Mouse (Mus musculus) embryonic facial prominence, embryonic 13.5 days (tissue): ENCODE results near the gene Kmt2d. TPM values are rescaled to one million over a fixed set of nuclear protein-coding genes. Genes with fewer than 3 reads are reported as not detected.

Experiments
- ATAC-seq: fragments of 200-750 bp; cut with Nextera tagmentation; 2 replicates; pipeline ENCODE4 v1.8.0; 2017; ENCODE audit warnings: low read depth; ENCODE audit not compliant: insufficient number of reproducible peaks, insufficient read depth, low FRiP score, low TSS enrichment
- H3K27ac ChIP-seq: fragments of 300-500 bp; sonication (generic); 2 replicates; pipeline ENCODE4 v1.5.1; 2015; ENCODE audit warnings: moderate library complexity, mild to moderate bottlenecking, inconsistent platforms
- H3K27me3 ChIP-seq: fragments of 300-500 bp; sonication (generic); 2 replicates; pipeline ENCODE4 v1.6.1; 2015; ENCODE audit warnings: mild to moderate bottlenecking, inconsistent platforms
- H3K36me3 ChIP-seq: fragments of 300-500 bp; sonication (generic); 2 replicates; pipeline ENCODE4 v1.6.1; 2015; ENCODE audit warnings: mild to moderate bottlenecking, inconsistent platforms
- H3K4me1 ChIP-seq: fragments of 300-500 bp; sonication (generic); 2 replicates; pipeline ENCODE4 v1.6.1; 2015; ENCODE audit warnings: inconsistent platforms
- H3K4me2 ChIP-seq: fragments of 300-500 bp; sonication (generic); 2 replicates; pipeline ENCODE4 v1.6.1; 2015; ENCODE audit warnings: moderate library complexity, mild to moderate bottlenecking, inconsistent platforms
- H3K4me3 ChIP-seq: fragments of 300-500 bp; sonication (generic); 2 replicates; pipeline ENCODE4 v1.5.1; 2015; ENCODE audit warnings: mild to moderate bottlenecking, inconsistent platforms
- H3K9ac ChIP-seq: fragments of 300-500 bp; sonication (generic); 2 replicates; pipeline ENCODE4 v1.6.1; 2015; ENCODE audit warnings: mild to moderate bottlenecking, inconsistent platforms
- H3K9me3 ChIP-seq: fragments of 300-500 bp; sonication (generic); 2 replicates; pipeline ENCODE4 v1.6.1; 2016; ENCODE audit warnings: inconsistent platforms
- WGBS: fragments of 180-500 bp; shearing (Covaris S2); methylation state at CpG from one replicate; pipeline ENCODE4 v1.1.7; 2015; ENCODE audit warnings: mixed read lengths; 5-methylcytosine and 5-hydroxymethylcytosine counted together
- polyA plus RNA-seq: library from polyadenylated mRNA; unstranded; fragments of >200 nt; fragmentation: Nextera tagmentation; extraction: Ambion mirVana; gene quantifications from 2 replicates; pipeline ENCODE4 v1.2.1, GENCODE M21; 2015

Kmt2d gene
- polyA plus RNA-seq, 1 experiment from 2014 or later, result 15.2 TPM

DNA sequence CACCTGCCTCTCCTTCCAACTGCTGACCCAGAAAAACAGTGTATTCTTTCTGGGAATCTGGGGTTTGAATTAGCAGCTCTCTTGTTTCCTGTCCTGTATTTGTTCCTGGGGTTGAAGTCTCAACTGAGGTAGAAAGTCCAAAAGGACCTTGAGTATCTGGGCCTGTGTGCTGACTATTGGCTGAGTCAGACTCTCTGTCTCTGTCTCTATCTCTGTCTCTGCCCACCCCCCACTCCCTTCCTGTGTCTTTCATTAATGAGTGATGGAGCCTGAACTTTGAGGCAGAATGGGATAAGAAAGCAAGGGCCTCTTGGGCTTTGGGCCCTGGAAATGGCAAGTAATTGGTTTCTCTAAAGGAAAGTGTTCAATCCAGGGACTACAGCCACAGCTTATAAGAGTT is 12.7 kb upstream of the Kmt2d start:
- H3K4me3 ChIP-seq, result no peak overlapping the region
- H3K9me3 ChIP-seq, result no peaks in the 10 kb centered on the region
- no peaks in the 10 kb centered on the region for H3K36me3 ChIP-seq
- H3K9ac ChIP-seq, result no peak overlapping the region
- no peak for ATAC-seq
- H3K27ac ChIP-seq, result no peak overlapping the region
- H3K4me1 ChIP-seq, result peaks cover 19% of the 10 kb centered on the region
- H3K4me2 ChIP-seq, result no peak overlapping the region
- no peaks in the 10 kb centered on the region for H3K27me3 ChIP-seq

GRCm38 (mm10) chr15:98881656-98882008 is 10.6 kb upstream of the Kmt2d start:
- peaks cover 5% of the 10 kb centered on the region; the same call in 1 of the 2 replicates for H3K36me3 ChIP-seq
- H3K4me1 ChIP-seq, result peaks cover 19% of the 10 kb centered on the region
- H3K4me2 ChIP-seq, result peak overlapping the region; percentile 82
- no peaks in the 10 kb centered on the region for H3K9me3 ChIP-seq
- peak overlapping the region; percentile 79 for H3K27ac ChIP-seq
- no peak for ATAC-seq
- H3K9ac ChIP-seq, result peak overlapping the region; percentile 32; the same call in 1 of the 2 replicates
- H3K4me3 ChIP-seq, result peak overlapping the region; percentile 68
- WGBS, result 7% methylated on average over 5 of the region's 5 CpGs
- H3K27me3 ChIP-seq, result no peaks in the 10 kb centered on the region

- H3K27me3 ChIP-seq, result no peaks in the 10 kb centered on the region
- peak overlapping the region; percentile 73 for H3K9ac ChIP-seq
- no peaks in the 10 kb centered on the region for H3K9me3 ChIP-seq
- ATAC-seq, result peak; percentile 95
- H3K4me3 ChIP-seq, result peak overlapping the region; percentile 68
- H3K4me2 ChIP-seq, result peak overlapping the region; percentile 82
- peaks cover 19% of the 10 kb centered on the region for H3K4me1 ChIP-seq
- under 1% methylated on average over 48 of the region's 48 CpGs for WGBS
- peak overlapping the region; percentile 88 for H3K27ac ChIP-seq
- H3K36me3 ChIP-seq, result peaks cover 5% of the 10 kb centered on the region; the same call in 1 of the 2 replicates
Measured at GRCm38 (mm10) chr15:98880978-98881655, 10.1 kb upstream of the Kmt2d start.

DNA sequence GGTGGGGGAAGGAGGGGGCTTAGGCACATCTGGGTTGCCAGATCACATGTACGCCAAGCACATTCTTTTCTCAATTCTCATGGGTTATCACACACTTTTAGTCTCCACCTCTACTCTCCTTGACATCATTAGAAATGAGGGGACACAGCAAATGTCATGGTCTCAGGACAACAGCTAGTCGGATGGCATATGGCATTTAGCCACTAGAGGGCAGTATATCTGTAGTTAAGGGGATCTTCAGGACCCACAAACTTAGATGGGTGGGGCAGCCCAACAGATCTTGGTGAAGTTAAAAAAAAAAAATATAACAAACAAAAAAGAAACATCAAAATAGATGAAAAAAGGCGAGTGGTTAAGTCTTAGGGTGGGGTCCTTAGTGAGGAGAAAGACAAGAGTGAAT is 6.3 kb upstream of the Kmt2d start:
- peaks cover 27% of the 10 kb centered on the region for H3K4me1 ChIP-seq
- no peaks in the 10 kb centered on the region for H3K27me3 ChIP-seq
- ATAC-seq, result no peak
- H3K9ac ChIP-seq, result no peak overlapping the region
- no peak overlapping the region for H3K4me3 ChIP-seq
- no peak overlapping the region for H3K27ac ChIP-seq
- H3K9me3 ChIP-seq, result no peaks in the 10 kb centered on the region
- no peak overlapping the region for H3K4me2 ChIP-seq
- H3K36me3 ChIP-seq, result peaks cover 5% of the 10 kb centered on the region; the same call in 1 of the 2 replicates
- 13% methylated on average over 3 of the region's 3 CpGs for whole genome bisulfite sequencing

DNA sequence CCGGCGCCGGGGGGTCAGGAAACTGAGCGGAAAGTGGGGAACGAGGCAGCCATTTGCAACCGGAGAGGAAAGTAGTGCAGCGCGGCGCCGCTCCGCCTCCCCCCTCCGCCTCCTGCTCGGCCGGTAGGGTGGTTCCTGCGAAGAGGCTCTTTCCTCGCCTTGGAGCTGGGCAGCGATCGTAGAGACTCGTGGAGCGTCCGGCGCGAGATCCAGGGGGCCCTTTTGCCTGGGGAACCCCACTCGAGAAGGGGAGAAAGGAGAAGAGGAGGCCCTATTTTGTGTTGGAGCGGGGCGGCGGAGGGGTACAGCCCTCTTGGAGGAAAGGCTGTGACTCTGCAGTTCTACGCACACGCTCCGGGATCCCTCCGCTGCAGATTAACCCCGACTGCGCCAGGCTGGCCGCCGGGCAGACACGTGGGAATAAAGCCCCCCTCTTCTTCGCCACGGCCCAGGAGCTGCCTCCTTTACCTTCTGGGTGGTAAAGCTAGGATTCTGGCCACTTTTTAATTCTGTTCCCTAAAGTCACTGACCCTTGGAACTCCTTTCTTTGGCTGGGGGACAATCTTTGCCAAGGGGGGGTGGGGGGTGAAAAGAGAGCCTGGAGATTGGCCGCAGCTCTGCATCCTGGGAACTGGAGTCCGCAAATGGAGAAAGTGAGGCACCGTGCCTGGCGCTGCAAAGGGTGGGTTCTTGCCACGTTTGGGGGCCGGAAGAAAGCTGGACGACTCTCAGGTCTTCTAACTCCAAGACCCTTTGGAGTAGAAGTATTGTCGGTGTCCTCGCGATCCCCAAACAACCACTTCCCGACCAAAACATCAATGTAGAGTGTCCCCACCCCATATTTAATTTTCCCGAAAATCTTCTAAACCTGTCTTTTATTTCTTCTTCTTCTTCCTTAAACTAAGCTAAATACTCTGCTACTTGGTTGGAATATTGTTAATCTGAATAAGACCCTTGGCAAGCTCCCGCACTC is 1.2 kb upstream of the Kmt2d start:
- WGBS, result under 1% methylated on average over 51 of the region's 51 CpGs
- peak; percentile 69 for ATAC-seq

DNA sequence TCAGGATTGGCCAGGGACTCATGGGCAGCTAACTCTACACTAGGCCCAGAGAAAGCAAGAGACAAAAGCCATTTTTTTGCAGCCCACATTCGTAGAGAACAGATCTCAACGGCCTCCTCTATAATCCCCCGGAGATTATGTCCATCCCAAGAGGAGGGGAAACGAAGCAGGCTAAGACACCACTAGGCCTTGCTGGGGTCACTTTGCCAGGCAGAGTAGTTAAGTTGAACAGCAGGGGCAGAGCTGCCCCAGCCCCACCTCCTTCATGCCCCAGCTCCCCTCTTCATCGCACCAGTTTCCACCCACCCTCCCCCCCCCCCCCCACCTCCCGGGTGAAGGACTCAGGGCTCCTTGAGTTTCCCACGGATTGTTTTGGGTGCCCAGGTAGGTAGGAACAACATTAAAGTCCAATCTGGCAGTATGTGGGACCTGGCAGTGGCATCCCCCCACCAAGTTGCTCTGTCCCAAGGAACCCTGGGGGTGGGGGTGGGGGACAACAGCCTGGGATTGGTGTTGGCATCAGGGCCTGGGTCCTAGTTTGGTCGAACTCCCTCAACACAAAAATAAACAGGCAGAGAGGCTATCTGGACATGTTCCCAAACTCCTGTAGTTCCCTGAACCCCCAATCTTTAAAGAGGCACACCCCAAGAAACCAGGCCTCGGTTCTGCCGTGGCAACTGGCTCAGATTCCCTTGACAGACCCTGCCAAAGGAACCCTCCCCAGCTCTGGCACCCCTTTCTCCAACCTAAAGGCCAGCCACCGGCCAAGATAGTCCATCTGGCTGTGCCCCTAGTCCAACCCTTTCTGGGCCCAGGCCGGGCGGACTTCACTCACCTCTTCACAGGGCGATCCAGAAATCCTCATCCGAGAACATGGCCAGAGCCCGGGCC is 580 bp downstream of the Kmt2d start:
- Histone ChIP-seq H3K4me2 (peak overlapping the region; percentile 97), H3K36me3 (peaks cover 14% of the 10 kb centered on the region), H3K9ac (peak overlapping the region; percentile 100), H3K27ac (peak overlapping the region; percentile 99), H3K4me3 (peak overlapping the region; percentile 99), H3K4me1 (peaks cover 41% of the 10 kb centered on the region), H3K9me3 (no peaks in the 10 kb centered on the region), H3K27me3 (no peaks in the 10 kb centered on the region)
- under 1% methylated on average over 16 of the region's 16 CpGs for WGBS
- no peak for ATAC-seq

More for the DNA sequence above, 1.2 kb upstream of the Kmt2d start:
- H3K9me3 ChIP-seq, result no peaks in the 10 kb centered on the region
- H3K4me1 ChIP-seq, result peaks cover 37% of the 10 kb centered on the region
- peak overlapping the region; percentile 97 for H3K4me2 ChIP-seq
- H3K27me3 ChIP-seq, result no peaks in the 10 kb centered on the region
- H3K4me3 ChIP-seq, result peak overlapping the region; percentile 99
- peak overlapping the region; percentile 100 for H3K9ac ChIP-seq
- no peaks in the 10 kb centered on the region for H3K36me3 ChIP-seq
- peak overlapping the region; percentile 99 for H3K27ac ChIP-seq

GRCm38 (mm10) chr15:98869342-98870178 is 1.4 kb downstream of the Kmt2d start:
- no peaks in the 10 kb centered on the region for H3K27me3 ChIP-seq
- H3K9ac ChIP-seq, result peak overlapping the region; percentile 100
- no peaks in the 10 kb centered on the region for H3K9me3 ChIP-seq
- peaks cover 22% of the 10 kb centered on the region for H3K36me3 ChIP-seq
- peak overlapping the region; percentile 99 for H3K4me3 ChIP-seq
- H3K4me1 ChIP-seq, result peaks cover 41% of the 10 kb centered on the region
- WGBS, result 8% methylated on average over 8 of the region's 8 CpGs
- peak overlapping the region; percentile 3; the same call in 1 of the 2 replicates for H3K27ac ChIP-seq
- ATAC-seq, result no peak
- peak overlapping the region; percentile 97 for H3K4me2 ChIP-seq

GRCm38 (mm10) chr15:98868346-98869063 is 2.5 kb downstream of the Kmt2d start:
- peak overlapping the region; percentile 97 for H3K4me2 ChIP-seq
- WGBS, result 33% methylated on average over 11 of the region's 11 CpGs
- H3K27me3 ChIP-seq, result no peaks in the 10 kb centered on the region
- H3K9ac ChIP-seq, result peak overlapping the region; percentile 100
- H3K9me3 ChIP-seq, result no peaks in the 10 kb centered on the region
- ATAC-seq, result no peak
- H3K4me1 ChIP-seq, result peaks cover 41% of the 10 kb centered on the region
- peak overlapping the region; percentile 65 for H3K27ac ChIP-seq
- peak overlapping the region; percentile 99 for H3K4me3 ChIP-seq
- peaks cover 33% of the 10 kb centered on the region for H3K36me3 ChIP-seq

DNA sequence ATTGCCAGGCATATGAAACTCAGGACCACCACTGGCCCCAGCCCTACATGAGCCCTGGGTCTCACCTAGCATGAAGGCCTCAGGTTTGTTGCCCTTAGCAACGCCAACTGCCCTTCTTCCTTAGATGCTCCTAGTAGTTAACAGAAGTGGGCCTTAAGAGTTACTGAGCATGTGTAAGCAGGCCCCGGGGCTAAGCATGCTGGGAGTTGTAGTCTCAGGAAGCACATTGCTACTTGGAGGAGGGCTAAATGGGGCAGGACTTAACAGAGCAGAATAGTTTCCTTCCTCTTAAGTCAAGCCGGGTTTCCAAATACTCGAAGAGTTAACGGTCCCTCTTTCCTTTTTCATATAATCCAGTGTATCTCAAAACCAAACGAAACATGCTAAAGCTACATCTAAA is 3.7 kb downstream of the Kmt2d start:
- 50% methylated on average over 6 of the region's 6 CpGs for WGBS
- peak overlapping the region; percentile 100 for H3K9ac ChIP-seq
- peaks cover 33% of the 10 kb centered on the region for H3K4me1 ChIP-seq
- H3K4me3 ChIP-seq, result peak overlapping the region; percentile 99; the same call in 1 of the 2 replicates
- peak overlapping the region; percentile 65; the same call in 1 of the 2 replicates for H3K27ac ChIP-seq
- H3K36me3 ChIP-seq, result peaks cover 45% of the 10 kb centered on the region
- H3K4me2 ChIP-seq, result peak overlapping the region; percentile 97
- no peaks in the 10 kb centered on the region for H3K27me3 ChIP-seq
- no peaks in the 10 kb centered on the region for H3K9me3 ChIP-seq
- ATAC-seq, result no peak

- Histone ChIP-seq H3K4me1 (peaks cover 33% of the 10 kb centered on the region), H3K9me3 (no peaks in the 10 kb centered on the region), H3K9ac (no peak overlapping the region), H3K27ac (no peak overlapping the region), H3K4me3 (no peak overlapping the region), H3K27me3 (no peaks in the 10 kb centered on the region), H3K36me3 (peaks cover 53% of the 10 kb centered on the region), H3K4me2 (no peak overlapping the region)
- 89% methylated on average over 5 of the region's 5 CpGs for WGBS
- no peak for ATAC-seq
Measured at GRCm38 (mm10) chr15:98866501-98866900, 4.5 kb downstream of the Kmt2d start.
